Mouse (Mus musculus) lung, embryonic 16.5 days (tissue): ENCODE results near the gene 3110040M04Rik. TPM values are rescaled to one million over a fixed set of nuclear protein-coding genes. Genes with fewer than 3 reads are reported as not detected.

ENCODE experiments used
- polyA plus RNA-seq: library from polyadenylated mRNA; unstranded; fragments of >200 nt; fragmentation: Nextera tagmentation; extraction: Ambion mirVana; gene quantifications from 2 replicates; pipeline ENCODE4 v1.2.1, GENCODE M21; 2015

The 3110040M04Rik gene
- polyA plus RNA-seq, 1 experiment from 2014 or later = not detected

Other genes with a start within 250 kb of the 3110040M04Rik start
- 11.7 and 12.0 TPM in 2 replicates for gene Hmcn1, start 210.7 kb upstream of the 3110040M04Rik start, polyA plus RNA-seq
- 0.11 TPM in 1 of 2 replicates, not detected in the other for gene Gm47985, start 21.6 kb upstream of the 3110040M04Rik start, polyA plus RNA-seq
- not detected in 2 replicates for gene Gm8947, start 11.7 kb upstream of the 3110040M04Rik start, polyA plus RNA-seq
- gene Gm47995, start 5.7 kb upstream of the 3110040M04Rik start, polyA plus RNA-seq = not detected in 2 replicates
- not detected in 2 replicates for gene Gm47996, start 6.0 kb downstream of the 3110040M04Rik start, polyA plus RNA-seq
- gene Ivns1abp, start 140.4 kb downstream of the 3110040M04Rik start, polyA plus RNA-seq = 212 and 230 TPM in 2 replicates
- gene Swt1, start 224.3 kb downstream of the 3110040M04Rik start, polyA plus RNA-seq = 32.0 and 38.7 TPM in 2 replicates
- gene Trmt1l, start 224.4 kb downstream of the 3110040M04Rik start, polyA plus RNA-seq = 39.9 and 41.7 TPM in 2 replicates